Mouse (Mus musculus) cerebellum, adult 9-10 months (tissue): ENCODE measurements around the gene Lyl1.
A peak's percentile ranks its signal among the peaks of the same experiment; 100 is the strongest.

Source experiments
- DNase-seq: peaks from one replicate; pipeline ENCODE4 v3.0.0; 2022

The Lyl1 gene

GRCm38 (mm10) chr8:84703466-84704249 is 2.4 kb downstream of the Lyl1 start:
- DNase-seq, result no peak

GRCm38 (mm10) chr8:84704356-84704755 is 3.1 kb downstream of the Lyl1 start:
- DNase-seq, result no peak

- DNase-seq, result no peak
Measured at GRCm38 (mm10) chr8:84704867-84705831, 3.9 kb downstream of the Lyl1 start.

GRCm38 (mm10) chr8:84705960-84706359 is 4.7 kb downstream of the Lyl1 start:
- DNase-seq, result no peak

GRCm38 (mm10) chr8:84706610-84707266 is 5.5 kb downstream of the Lyl1 start:
- no peak for DNase-seq

- no peak for DNase-seq
Measured at GRCm38 (mm10) chr8:84707267-84707883, 6.1 kb downstream of the Lyl1 start.

- no peak for DNase-seq
Measured at GRCm38 (mm10) chr8:84708071-84708541, 6.8 kb downstream of the Lyl1 start.

GRCm38 (mm10) chr8:84708774-84709475 is 7.7 kb downstream of the Lyl1 start:
- peak; percentile 94 for DNase-seq

- no peak for DNase-seq
Measured at GRCm38 (mm10) chr8:84709931-84710330, 8.7 kb downstream of the Lyl1 start.

- DNase-seq, result no peak
Measured at GRCm38 (mm10) chr8:84711312-84711711, 10.1 kb downstream of the Lyl1 start.

- no peak for DNase-seq
Measured at GRCm38 (mm10) chr8:84711933-84712758, 10.9 kb downstream of the Lyl1 start.

GRCm38 (mm10) chr8:84712759-84713120 is 11.5 kb downstream of the Lyl1 start:
- no peak for DNase-seq

GRCm38 (mm10) chr8:84713381-84713780 is 12.1 kb downstream of the Lyl1 start:
- no peak for DNase-seq

GRCm38 (mm10) chr8:84714161-84714560 is 12.9 kb downstream of the Lyl1 start:
- DNase-seq, result no peak

GRCm38 (mm10) chr8:84715893-84716468 is 14.7 kb downstream of the Lyl1 start:
- DNase-seq, result no peak

- DNase-seq, result no peak
Measured at GRCm38 (mm10) chr8:84716790-84717189, 15.5 kb downstream of the Lyl1 start.

- DNase-seq, result no peak
Measured at GRCm38 (mm10) chr8:84718476-84718875, 17.2 kb downstream of the Lyl1 start.

GRCm38 (mm10) chr8:84718959-84719690 is 17.9 kb downstream of the Lyl1 start:
- DNase-seq, result no peak

GRCm38 (mm10) chr8:84722530-84722849 is 21.2 kb downstream of the Lyl1 start:
- DNase-seq, result no peak
